Mouse (Mus musculus): ENCODE data around the gene Slc6a9. TPM values are rescaled to one million over a fixed set of nuclear protein-coding genes. Genes with fewer than 3 reads are reported as not detected.

The Slc6a9 gene
- polyA plus RNA-seq, 1 experiment from 2014 or later = 9.9 TPM

GRCm38 (mm10) chr4:117844467-117844866 is 10.2 kb downstream of the Slc6a9 start:
- WGBS = 93% methylated on average over 5 of the region's 5 CpGs
- no peak overlapping the region for H3K9ac ChIP-seq
- no peak overlapping the region for H3K4me3 ChIP-seq (replicated peaks)
- no peaks in the 10 kb centered on the region for H3K36me3 ChIP-seq (replicated peaks)
- no peak overlapping the region for H3K27ac ChIP-seq
- no peak overlapping the region for H3K4me2 ChIP-seq
- no peaks in the 10 kb centered on the region for H3K9me3 ChIP-seq
- H3K27me3 ChIP-seq = no peaks in the 10 kb centered on the region; the same call in 1 of the 2 replicates
- ATAC-seq (ENCODE audit: low FRiP score) = no peak
- peaks cover 16% of the 10 kb centered on the region for H3K4me1 ChIP-seq

- Histone ChIP-seq H3K4me1 (peaks cover 24% of the 10 kb centered on the region), H3K4me3 (replicated peaks) (no peak overlapping the region), H3K36me3 (replicated peaks) (no peaks in the 10 kb centered on the region), H3K27ac (no peak overlapping the region), H3K27me3 (no peaks in the 10 kb centered on the region; the same call in 1 of the 2 replicates), H3K4me2 (no peak overlapping the region), H3K9me3 (no peaks in the 10 kb centered on the region), H3K9ac (no peak overlapping the region)
- ATAC-seq (ENCODE audit: low FRiP score) = no peak
- 85% methylated on average over 11 of the region's 11 CpGs for WGBS
Measured at GRCm38 (mm10) chr4:117845316-117845715, 11.0 kb downstream of the Slc6a9 start.

GRCm38 (mm10) chr4:117846261-117846660 is 12.0 kb downstream of the Slc6a9 start:
- WGBS = 91% methylated on average over 4 of the region's 4 CpGs
- Histone ChIP-seq H3K4me3 (replicated peaks) (no peak overlapping the region), H3K27ac (no peak overlapping the region), H3K36me3 (replicated peaks) (no peaks in the 10 kb centered on the region), H3K9me3 (no peaks in the 10 kb centered on the region), H3K9ac (no peak overlapping the region), H3K27me3 (no peaks in the 10 kb centered on the region; the same call in 1 of the 2 replicates), H3K4me2 (no peak overlapping the region), H3K4me1 (peaks cover 25% of the 10 kb centered on the region)
- ATAC-seq (ENCODE audit: low FRiP score) = no peak

GRCm38 (mm10) chr4:117847011-117847410 is 12.7 kb downstream of the Slc6a9 start:
- 14% methylated on average over 2 of the region's 2 CpGs for whole genome bisulfite sequencing
- Histone ChIP-seq H3K4me3 (replicated peaks) (no peak overlapping the region), H3K9me3 (no peaks in the 10 kb centered on the region), H3K9ac (no peak overlapping the region), H3K36me3 (replicated peaks) (no peaks in the 10 kb centered on the region), H3K4me2 (no peak overlapping the region), H3K27ac (no peak overlapping the region), H3K4me1 (peaks cover 25% of the 10 kb centered on the region), H3K27me3 (no peaks in the 10 kb centered on the region; the same call in 1 of the 2 replicates)
- no peak for ATAC-seq (ENCODE audit: low FRiP score)

GRCm38 (mm10) chr4:117849063-117849462 is 14.8 kb downstream of the Slc6a9 start:
- ATAC-seq (ENCODE audit: low FRiP score) = peak; percentile 44
- Histone ChIP-seq H3K9ac (no peak overlapping the region), H3K36me3 (replicated peaks) (no peaks in the 10 kb centered on the region), H3K4me1 (peaks cover 25% of the 10 kb centered on the region), H3K4me2 (peak overlapping the region; percentile 22; the same call in 1 of the 2 replicates), H3K4me3 (replicated peaks) (no peak overlapping the region), H3K9me3 (no peaks in the 10 kb centered on the region), H3K27me3 (no peaks in the 10 kb centered on the region; the same call in 1 of the 2 replicates), H3K27ac (no peak overlapping the region)
- 52% methylated on average over 17 of the region's 17 CpGs for WGBS

GRCm38 (mm10) chr4:117849506-117849905 is 15.2 kb downstream of the Slc6a9 start:
- H3K4me1 ChIP-seq = peaks cover 25% of the 10 kb centered on the region
- H3K4me2 ChIP-seq = peak overlapping the region; percentile 22; the same call in 1 of the 2 replicates
- ATAC-seq (ENCODE audit: low FRiP score) = no peak
- no peaks in the 10 kb centered on the region for H3K36me3 ChIP-seq (replicated peaks)
- no peaks in the 10 kb centered on the region; the same call in 1 of the 2 replicates for H3K27me3 ChIP-seq
- H3K4me3 ChIP-seq (replicated peaks) = no peak overlapping the region
- no peak overlapping the region for H3K27ac ChIP-seq
- no peak overlapping the region for H3K9ac ChIP-seq
- 12% methylated on average over 5 of the region's 5 CpGs for WGBS
- no peaks in the 10 kb centered on the region for H3K9me3 ChIP-seq

- Histone ChIP-seq H3K9ac (no peak overlapping the region), H3K27ac (no peak overlapping the region), H3K9me3 (no peaks in the 10 kb centered on the region), H3K36me3 (replicated peaks) (no peaks in the 10 kb centered on the region), H3K4me3 (replicated peaks) (no peak overlapping the region), H3K4me1 (peaks cover 25% of the 10 kb centered on the region), H3K4me2 (no peak overlapping the region), H3K27me3 (no peaks in the 10 kb centered on the region; the same call in 1 of the 2 replicates)
- ATAC-seq (ENCODE audit: low FRiP score) = no peak
- 77% methylated on average over 7 of the region's 7 CpGs for whole genome bisulfite sequencing
Measured at GRCm38 (mm10) chr4:117850176-117850575, 15.9 kb downstream of the Slc6a9 start.

- Histone ChIP-seq H3K9ac (no peak overlapping the region), H3K27me3 (no peaks in the 10 kb centered on the region; the same call in 1 of the 2 replicates), H3K9me3 (no peaks in the 10 kb centered on the region), H3K4me2 (no peak overlapping the region), H3K27ac (no peak overlapping the region), H3K4me3 (replicated peaks) (no peak overlapping the region), H3K36me3 (replicated peaks) (no peaks in the 10 kb centered on the region), H3K4me1 (peaks cover 25% of the 10 kb centered on the region)
- ATAC-seq (ENCODE audit: low FRiP score) = no peak
- WGBS = 80% methylated on average over 7 of the region's 7 CpGs
Measured at GRCm38 (mm10) chr4:117850871-117851270, 16.6 kb downstream of the Slc6a9 start.

GRCm38 (mm10) chr4:117852152-117852868 is 18.0 kb downstream of the Slc6a9 start:
- Histone ChIP-seq H3K27me3 (no peaks in the 10 kb centered on the region), H3K9me3 (no peaks in the 10 kb centered on the region), H3K36me3 (replicated peaks) (peaks cover 4% of the 10 kb centered on the region; the same call in 1 of the 2 replicates), H3K4me1 (peaks cover 20% of the 10 kb centered on the region), H3K4me2 (no peak overlapping the region), H3K9ac (no peak overlapping the region), H3K27ac (no peak overlapping the region), H3K4me3 (replicated peaks) (no peak overlapping the region)
- ATAC-seq (ENCODE audit: low FRiP score) = no peak
- WGBS = 91% methylated on average over 10 of the region's 10 CpGs

GRCm38 (mm10) chr4:117855146-117855545 is 20.8 kb downstream of the Slc6a9 start:
- no peak overlapping the region for H3K4me2 ChIP-seq
- peaks cover 4% of the 10 kb centered on the region for H3K36me3 ChIP-seq (replicated peaks)
- ATAC-seq (ENCODE audit: low FRiP score) = no peak
- H3K27me3 ChIP-seq = no peaks in the 10 kb centered on the region
- H3K4me3 ChIP-seq (replicated peaks) = no peak overlapping the region
- peaks cover 8% of the 10 kb centered on the region for H3K4me1 ChIP-seq
- H3K9ac ChIP-seq = no peak overlapping the region
- WGBS = 82% methylated on average over 9 of the region's 9 CpGs
- no peak overlapping the region for H3K27ac ChIP-seq
- no peaks in the 10 kb centered on the region for H3K9me3 ChIP-seq

GRCm38 (mm10) chr4:117858794-117859193 is 24.5 kb downstream of the Slc6a9 start:
- Histone ChIP-seq H3K4me2 (no peak overlapping the region), H3K9ac (no peak overlapping the region), H3K4me1 (peaks cover 11% of the 10 kb centered on the region; the same call in 1 of the 2 replicates), H3K4me3 (replicated peaks) (no peak overlapping the region), H3K27ac (no peak overlapping the region), H3K36me3 (replicated peaks) (peaks cover 4% of the 10 kb centered on the region), H3K27me3 (no peaks in the 10 kb centered on the region), H3K9me3 (no peaks in the 10 kb centered on the region)
- ATAC-seq (ENCODE audit: low FRiP score) = no peak
- WGBS = 62% methylated on average over 3 of the region's 3 CpGs

GRCm38 (mm10) chr4:117860570-117860969 is 26.3 kb downstream of the Slc6a9 start:
- Histone ChIP-seq H3K27me3 (no peaks in the 10 kb centered on the region), H3K36me3 (replicated peaks) (peaks cover 4% of the 10 kb centered on the region), H3K4me1 (peaks cover 11% of the 10 kb centered on the region; the same call in 1 of the 2 replicates), H3K27ac (no peak overlapping the region), H3K9ac (no peak overlapping the region), H3K4me3 (replicated peaks) (no peak overlapping the region), H3K9me3 (no peaks in the 10 kb centered on the region), H3K4me2 (no peak overlapping the region)
- no peak for ATAC-seq (ENCODE audit: low FRiP score)
- 79% methylated on average over 9 of the region's 9 CpGs for WGBS

GRCm38 (mm10) chr4:117862823-117863222 is 28.5 kb downstream of the Slc6a9 start:
- WGBS = 28% methylated on average over 4 of the region's 4 CpGs
- H3K27ac ChIP-seq = no peak overlapping the region
- H3K9me3 ChIP-seq = no peaks in the 10 kb centered on the region
- H3K4me2 ChIP-seq = no peak overlapping the region
- ATAC-seq (ENCODE audit: low FRiP score) = peak; percentile 78
- no peak overlapping the region for H3K4me3 ChIP-seq (replicated peaks)
- H3K36me3 ChIP-seq (replicated peaks) = no peaks in the 10 kb centered on the region; the same call in 1 of the 2 replicates
- H3K4me1 ChIP-seq = peaks cover 18% of the 10 kb centered on the region
- peaks cover 6% of the 10 kb centered on the region; the same call in 1 of the 2 replicates for H3K27me3 ChIP-seq
- H3K9ac ChIP-seq = no peak overlapping the region

All from forebrain, embryonic 12.5 days (tissue).